Mouse (Mus musculus) limb, embryonic 14.5 days (tissue): Measurements from ENCODE around the gene Cemip2. TPM values are rescaled to one million over a fixed set of nuclear protein-coding genes. Genes with fewer than 3 reads are reported as not detected.

Experiments used
- ATAC-seq: fragments of 200-750 bp; cut with Nextera tagmentation; 2 replicates; pipeline ENCODE4 v1.8.0; 2017; ENCODE audit warnings: low read depth, moderate number of reproducible peaks, moderate TSS enrichment; ENCODE audit not compliant: low FRiP score
- DNase-seq: peaks from one replicate; pipeline ENCODE4 v3.0.0-alpha.2; 2015; ENCODE audit warnings: low spot score
- H3K27ac ChIP-seq: fragments of 300-500 bp; sonication (generic); replicated peaks from 2 replicates; pipeline ENCODE4 v1.5.1; 2014; ENCODE audit warnings: low read depth, mild to moderate bottlenecking, low read length, moderate library complexity, mixed read lengths
- H3K27me3 ChIP-seq: fragments of 300-500 bp; sonication (generic); 2 replicates; pipeline ENCODE4 v1.6.1; 2014; ENCODE audit warnings: low read length, mixed read lengths; ENCODE audit not compliant: control insufficient read depth, insufficient read depth
- H3K36me3 ChIP-seq: fragments of 300-500 bp; sonication (generic); 2 replicates; pipeline ENCODE4 v1.6.1; 2014; ENCODE audit warnings: mild to moderate bottlenecking, low read length, moderate library complexity, mixed read lengths; ENCODE audit not compliant: control insufficient read depth, insufficient read depth
- H3K4me1 ChIP-seq: fragments of 300-500 bp; sonication (generic); 2 replicates; pipeline ENCODE4 v1.6.1; 2014; ENCODE audit warnings: antibody characterized with exemption, low read length, mixed read lengths; ENCODE audit not compliant: control insufficient read depth, insufficient read depth
- H3K4me2 ChIP-seq: fragments of 300-500 bp; sonication (generic); replicated peaks from 2 replicates; pipeline ENCODE4 v1.6.1; 2014; ENCODE audit warnings: low read depth, mild to moderate bottlenecking, low read length, moderate library complexity; ENCODE audit not compliant: severe bottlenecking
- H3K4me3 ChIP-seq: fragments of 300-500 bp; sonication (generic); replicated peaks from 2 replicates; pipeline ENCODE4 v1.5.1; 2014; ENCODE audit warnings: low read length
- H3K9ac ChIP-seq: fragments of 300-500 bp; sonication (generic); 2 replicates; pipeline ENCODE4 v1.6.1; 2014; ENCODE audit warnings: mild to moderate bottlenecking, low read depth, low read length, moderate library complexity; ENCODE audit not compliant: severe bottlenecking
- H3K9me3 ChIP-seq: fragments of 300-500 bp; sonication (generic); 2 replicates; pipeline ENCODE4 v1.6.1; 2016; ENCODE audit warnings: low read length; ENCODE audit not compliant: control insufficient read depth
- POLR2A ChIP-seq: fragments of 200-500 bp; IDR thresholded peaks from 2 replicates; pipeline ENCODE4 v1.8.0; 2012; ENCODE audit warnings: inconsistent platforms, mild to moderate bottlenecking, moderate library complexity, borderline replicate concordance; ENCODE audit not compliant: insufficient read depth, insufficient read length; ENCODE audit errors: extremely low read depth
- WGBS: fragments of 180-500 bp; shearing (Covaris S2); extraction: QIAGEN DNeasy Blood & Tissue Kit; methylation state at CpG from one replicate; pipeline ENCODE4 v1.1.7; 2014; 5-methylcytosine and 5-hydroxymethylcytosine counted together
- polyA plus RNA-seq, 2 experiments: library from polyadenylated mRNA; depleted of rRNA in 1 of 2; stranded (reverse) in 1 of 2; unstranded in 1 of 2; fragments of >200 nt; fragmentation: Nextera tagmentation in 1 of 2; extraction: Ambion mirVana in 1 of 2; gene quantifications; 2 replicates each; pipeline versions ENCODE4 v1.2.1 to v1.2.3; 2012 to 2014

Gene Cemip2
- polyA plus RNA-seq, 2 experiments = 16.1 to 31.1 TPM

DNA sequence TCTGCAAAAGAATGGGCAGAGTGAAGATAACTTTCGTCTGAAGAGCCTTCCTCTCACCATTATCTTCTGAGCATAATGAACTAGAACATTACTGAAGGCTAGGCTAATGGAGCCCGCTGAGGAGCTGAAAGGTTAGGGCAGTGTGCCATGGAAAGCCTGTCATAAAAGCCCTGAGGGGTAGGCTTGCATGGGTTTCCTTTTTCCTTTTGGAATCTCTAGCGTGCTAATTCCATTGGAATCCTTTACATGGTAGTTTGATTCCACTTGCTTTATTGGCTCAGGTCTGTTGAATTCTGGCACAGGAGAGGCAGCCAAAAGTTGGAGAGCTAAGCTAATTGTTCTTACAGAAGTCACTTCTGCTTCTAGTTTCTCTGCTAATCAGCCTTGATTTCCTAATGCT, 20.6 kb downstream of the Cemip2 start:
- no peak for TF ChIP-seq POLR2A
- H3K9me3 ChIP-seq = no peaks in the 10 kb centered on the region
- no peak overlapping the region for H3K4me3 ChIP-seq
- WGBS = 54% methylated on average over 3 of the region's 3 CpGs
- no peak overlapping the region for H3K9ac ChIP-seq
- H3K4me2 ChIP-seq = no peak overlapping the region
- H3K4me1 ChIP-seq = peaks cover 13% of the 10 kb centered on the region; the same call in 1 of the 2 replicates
- peak; percentile 54 for DNase-seq
- H3K27me3 ChIP-seq = no peaks in the 10 kb centered on the region
- H3K36me3 ChIP-seq = peaks cover 70% of the 10 kb centered on the region
- no peak overlapping the region for H3K27ac ChIP-seq
- no peak; the same call in 1 of the 2 replicates for ATAC-seq

GRCm38 (mm10) chr19:21799410-21800373, 21.6 kb downstream of the Cemip2 start:
- ATAC-seq = peak; percentile 42; the same call in 1 of the 2 replicates
- peak; percentile 68 for DNase-seq
- Histone ChIP-seq H3K27me3 (no peaks in the 10 kb centered on the region), H3K9ac (no peak overlapping the region), H3K4me3 (no peak overlapping the region), H3K9me3 (no peaks in the 10 kb centered on the region), H3K27ac (no peak overlapping the region), H3K4me2 (no peak overlapping the region), H3K4me1 (peaks cover 13% of the 10 kb centered on the region; the same call in 1 of the 2 replicates), H3K36me3 (peaks cover 75% of the 10 kb centered on the region)
- 66% methylated on average over 13 of the region's 13 CpGs for WGBS
- no peak for TF ChIP-seq POLR2A

DNA sequence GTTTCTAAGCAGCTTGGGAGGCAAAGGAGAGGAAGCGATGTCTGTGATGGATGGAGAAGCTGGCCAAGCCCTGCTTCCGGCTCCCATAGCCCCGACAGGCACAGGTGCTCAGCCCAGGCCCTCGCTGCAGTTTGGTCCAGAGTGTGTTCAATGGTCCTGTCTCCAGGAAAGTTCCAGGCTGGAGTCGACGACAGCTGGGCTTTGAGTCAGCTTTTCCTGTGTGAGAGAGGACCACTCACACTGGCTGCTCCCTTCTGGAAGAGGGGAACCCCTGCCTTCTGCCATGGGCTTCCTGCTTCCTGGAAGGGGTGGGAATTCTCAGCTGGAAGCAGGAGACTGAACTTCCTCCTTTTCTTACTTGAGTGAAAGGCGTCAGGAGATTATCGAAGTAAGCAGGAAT, 26.3 kb downstream of the Cemip2 start:
- DNase-seq = no peak
- ATAC-seq = no peak
- Histone ChIP-seq H3K9me3 (no peaks in the 10 kb centered on the region), H3K27me3 (no peaks in the 10 kb centered on the region), H3K36me3 (peaks cover 83% of the 10 kb centered on the region), H3K4me2 (no peak overlapping the region), H3K4me3 (no peak overlapping the region), H3K27ac (peak overlapping the region; percentile 38; the same call in 1 of the 2 replicates), H3K4me1 (peaks cover 6% of the 10 kb centered on the region; the same call in 1 of the 2 replicates), H3K9ac (no peak overlapping the region)
- WGBS = 75% methylated on average over 8 of the region's 8 CpGs
- TF ChIP-seq POLR2A = no peak

DNA sequence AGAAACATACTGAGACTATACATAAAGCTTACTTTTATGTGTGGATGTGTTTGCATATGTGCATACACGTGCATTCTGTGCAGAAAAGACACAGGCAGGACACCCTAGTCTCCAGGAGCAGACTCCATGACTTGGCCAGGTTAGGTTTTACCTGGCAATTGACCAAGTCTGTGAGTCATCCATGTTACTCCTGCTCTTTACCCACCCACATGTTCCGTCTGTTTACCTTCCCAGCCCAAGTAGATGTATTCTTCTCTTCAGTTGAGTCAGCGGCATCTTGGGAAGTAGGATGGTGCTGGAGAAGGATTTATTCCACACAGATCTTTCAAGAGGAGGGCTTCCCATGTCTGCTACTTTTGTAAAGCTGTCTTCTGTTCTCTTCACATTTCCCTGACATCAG, 27.2 kb downstream of the Cemip2 start:
- Histone ChIP-seq H3K9ac (no peak overlapping the region), H3K4me1 (no peaks in the 10 kb centered on the region), H3K27ac (no peak overlapping the region), H3K4me3 (no peak overlapping the region), H3K9me3 (no peaks in the 10 kb centered on the region), H3K4me2 (no peak overlapping the region), H3K36me3 (peaks cover 84% of the 10 kb centered on the region), H3K27me3 (no peaks in the 10 kb centered on the region)
- DNase-seq (no peak), ATAC-seq (no peak)
- TF ChIP-seq POLR2A = no peak
- 79% methylated on average over 3 of the region's 3 CpGs for WGBS

DNA sequence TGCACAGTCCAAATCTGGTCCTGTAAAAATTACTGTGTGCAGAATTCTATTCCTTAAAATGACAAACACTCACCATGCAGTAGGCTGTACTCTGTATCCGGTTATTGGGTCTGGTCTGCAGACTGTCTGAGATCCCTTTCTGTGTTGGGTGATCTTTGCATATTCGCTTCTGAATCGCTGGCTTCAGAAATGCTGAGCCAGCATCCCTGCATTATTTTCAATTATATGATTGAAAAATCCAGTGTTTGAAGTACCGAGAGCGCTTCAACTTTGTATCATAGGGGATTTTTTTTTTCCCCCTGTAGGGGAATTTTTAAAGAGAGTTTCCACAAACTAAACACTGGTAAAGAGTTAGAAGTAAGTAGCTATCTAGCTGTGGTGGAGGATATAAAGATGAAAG, 32.0 kb downstream of the Cemip2 start:
- ATAC-seq = no peak
- 93% methylated on average over 5 of the region's 5 CpGs for WGBS
- no peaks in the 10 kb centered on the region for H3K27me3 ChIP-seq
- no peaks in the 10 kb centered on the region for H3K4me1 ChIP-seq
- H3K4me2 ChIP-seq = no peak overlapping the region
- DNase-seq = no peak
- no peak overlapping the region for H3K27ac ChIP-seq
- H3K4me3 ChIP-seq = no peak overlapping the region
- H3K9me3 ChIP-seq = no peaks in the 10 kb centered on the region
- TF ChIP-seq POLR2A = no peak
- peaks cover 87% of the 10 kb centered on the region for H3K36me3 ChIP-seq
- H3K9ac ChIP-seq = no peak overlapping the region
